Mouse (Mus musculus) adrenal gland, postnatal 25 days (tissue): ENCODE results near the gene Magi2. TPM values are rescaled to one million over a fixed set of nuclear protein-coding genes. Genes with fewer than 3 reads are reported as not detected.
"Not testable (repeated sequence)": the region's sequence is repeated elsewhere in the genome, so short reads cannot be mapped to it uniquely, and the experiment has no call there.

ENCODE experiments used
- DNase-seq: peaks from one replicate; pipeline ENCODE4 v3.0.0; 2021; ENCODE audit warnings: mixed read lengths
- total RNA-seq: library from RNA; stranded (reverse); gene quantifications from 2 replicates; pipeline ENCODE4 v1.2.3, GENCODE M21; 2021

Magi2 gene
- total RNA-seq, 1 experiment from 2014 or later = 12.1 TPM

GRCm38 (mm10) chr5:19462541-19462940 lies 235.7 kb downstream of the Magi2 start:
- DNase-seq = no peak

GRCm38 (mm10) chr5:19465383-19465782 lies 238.5 kb downstream of the Magi2 start:
- DNase-seq = peak; percentile 5

GRCm38 (mm10) chr5:19472851-19473439 lies 246.1 kb downstream of the Magi2 start:
- no peak for DNase-seq

- DNase-seq = peak; percentile 77
Measured at GRCm38 (mm10) chr5:19482981-19483380, 256.1 kb downstream of the Magi2 start.

- no peak for DNase-seq
Measured at GRCm38 (mm10) chr5:19487947-19488346, 261.1 kb downstream of the Magi2 start.

- DNase-seq = no peak
Measured at GRCm38 (mm10) chr5:19501005-19501404, 274.2 kb downstream of the Magi2 start.

GRCm38 (mm10) chr5:19522168-19522567 lies 295.3 kb downstream of the Magi2 start:
- no peak for DNase-seq

- DNase-seq = no peak
Measured at GRCm38 (mm10) chr5:19539348-19539747, 312.5 kb downstream of the Magi2 start.

- no peak for DNase-seq
Measured at GRCm38 (mm10) chr5:19546424-19546823, 319.6 kb downstream of the Magi2 start.

- no peak for DNase-seq
Measured at GRCm38 (mm10) chr5:19546900-19547299, 320.1 kb downstream of the Magi2 start.

- no peak for DNase-seq
Measured at GRCm38 (mm10) chr5:19553510-19553909, 326.7 kb downstream of the Magi2 start.

GRCm38 (mm10) chr5:19565636-19566035 lies 338.8 kb downstream of the Magi2 start:
- no peak for DNase-seq

GRCm38 (mm10) chr5:19566136-19566535 lies 339.3 kb downstream of the Magi2 start:
- not testable (repeated sequence) for DNase-seq

- DNase-seq = no peak
Measured at GRCm38 (mm10) chr5:19607700-19608099, 380.9 kb downstream of the Magi2 start.

- DNase-seq = no peak
Measured at GRCm38 (mm10) chr5:19611788-19612187, 385.0 kb downstream of the Magi2 start.

- no peak for DNase-seq
Measured at GRCm38 (mm10) chr5:19621678-19622077, 394.8 kb downstream of the Magi2 start.

- DNase-seq = no peak
Measured at GRCm38 (mm10) chr5:19633976-19634375, 407.1 kb downstream of the Magi2 start.

- DNase-seq = no peak
Measured at GRCm38 (mm10) chr5:19637789-19638188, 411.0 kb downstream of the Magi2 start.

- no peak for DNase-seq
Measured at GRCm38 (mm10) chr5:19655986-19656385, 429.1 kb downstream of the Magi2 start.

- no peak for DNase-seq
Measured at GRCm38 (mm10) chr5:19666416-19666815, 439.6 kb downstream of the Magi2 start.

- DNase-seq = no peak
Measured at GRCm38 (mm10) chr5:19717296-19717695, 490.5 kb downstream of the Magi2 start.

GRCm38 (mm10) chr5:19726277-19726676 lies 499.4 kb downstream of the Magi2 start:
- DNase-seq = no peak

- no peak for DNase-seq
Measured at GRCm38 (mm10) chr5:19745376-19745775, 518.5 kb downstream of the Magi2 start.

GRCm38 (mm10) chr5:19745916-19746315 lies 519.1 kb downstream of the Magi2 start:
- no peak for DNase-seq
